Mouse (Mus musculus): Measurements from ENCODE around the gene 4933414I15Rik. TPM values are rescaled to one million over a fixed set of nuclear protein-coding genes. Genes with fewer than 3 reads are reported as not detected.

4933414I15Rik gene
- polyA plus RNA-seq, 1 experiment = not detected

DNA sequence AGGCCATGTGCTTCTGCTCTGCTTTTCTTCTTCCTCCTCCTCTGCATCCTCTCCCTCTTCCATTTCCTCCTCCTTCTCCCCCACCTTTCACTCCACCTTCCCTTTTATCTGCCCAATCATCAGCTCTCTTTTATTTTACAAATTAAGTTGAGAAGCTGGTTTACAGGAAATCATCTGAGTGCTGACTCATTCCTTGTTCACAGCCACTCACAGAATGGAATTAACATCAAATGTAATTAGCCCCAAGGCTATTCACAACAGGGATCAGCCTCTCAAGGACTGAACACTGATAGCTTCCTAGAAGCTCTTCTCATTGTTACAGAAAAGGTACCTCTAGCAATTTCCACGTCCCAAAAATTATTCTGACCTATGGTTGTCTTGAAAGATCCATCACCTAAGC, 46.2 kb downstream of the 4933414I15Rik start:
- Histone ChIP-seq H3K27me3 (ENCODE audit: control insufficient read depth) (no peaks in the 10 kb centered on the region), H3K4me1 (ENCODE audit: control insufficient read depth) (no peaks in the 10 kb centered on the region), H3K9me3 (ENCODE audit: control insufficient read depth, low read length) (peaks cover 52% of the 10 kb centered on the region), H3K4me3 (replicated peaks) (no peak overlapping the region), H3K36me3 (ENCODE audit: control insufficient read depth) (peaks cover 5% of the 10 kb centered on the region)
- TF ChIP-seq GATA1 (IDR thresholded peaks at IDR 0.05; ENCODE audit: low read length) = no peak

DNA sequence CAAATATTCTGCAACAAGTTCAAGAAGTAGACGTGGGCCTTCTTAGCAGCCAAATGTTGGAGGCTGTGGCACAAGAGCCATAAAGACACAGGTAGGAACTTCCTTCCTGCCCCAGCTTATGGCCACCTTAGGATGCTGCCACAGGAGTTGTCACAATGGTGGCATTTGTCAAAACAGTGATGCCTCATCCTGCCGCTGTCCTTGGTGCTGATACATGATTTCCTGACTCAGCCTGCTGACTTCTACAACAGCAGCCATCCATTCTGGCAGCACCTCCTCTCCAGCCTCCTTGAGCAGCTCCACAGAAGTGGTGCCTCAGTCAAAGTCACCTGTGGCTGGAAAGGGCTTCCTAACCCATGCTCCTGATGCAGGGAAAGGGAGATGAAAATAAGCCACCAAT, 51.1 kb downstream of the 4933414I15Rik start:
- H3K36me3 ChIP-seq (ENCODE audit: control insufficient read depth) = no peaks in the 10 kb centered on the region
- H3K4me3 ChIP-seq (replicated peaks) = no peak overlapping the region
- TF ChIP-seq TAL1 (IDR thresholded peaks at IDR 0.05; ENCODE audit: low read length) (no peak), GATA1 (IDR thresholded peaks at IDR 0.05; ENCODE audit: low read length) (no peak)
- H3K9me3 ChIP-seq (ENCODE audit: control insufficient read depth, low read length) = peaks cover 12% of the 10 kb centered on the region
- no peaks in the 10 kb centered on the region for H3K4me1 ChIP-seq (ENCODE audit: control insufficient read depth)
- H3K27me3 ChIP-seq (ENCODE audit: control insufficient read depth) = no peaks in the 10 kb centered on the region

Other genes with a start within 250 kb of the 4933414I15Rik start
- gene Zfp354c, start 116.0 kb downstream of the 4933414I15Rik start, polyA plus RNA-seq (2012) = 0.08 TPM in 1 of 2 replicates, not detected in the other
- gene Zfp879, start 102.2 kb downstream of the 4933414I15Rik start, polyA plus RNA-seq (2012) = not detected in 2 replicates
- not detected in 2 replicates for gene Grm6, start 93.1 kb downstream of the 4933414I15Rik start, polyA plus RNA-seq (2012)
- not detected in 2 replicates for gene Zfp454, start 56.1 kb downstream of the 4933414I15Rik start, polyA plus RNA-seq (2012)
- not detected in 2 replicates for gene Zfp2, start 27.6 kb downstream of the 4933414I15Rik start, polyA plus RNA-seq (2012)
- gene Zfp354b, start 12.1 kb downstream of the 4933414I15Rik start, polyA plus RNA-seq (2012) = not detected in 2 replicates
- not detected in 2 replicates for gene Prop1, start 10.0 kb upstream of the 4933414I15Rik start, polyA plus RNA-seq (2012)
- gene Olfr1378, start 22.8 kb upstream of the 4933414I15Rik start, polyA plus RNA-seq (2012) = 0.01 TPM in 1 of 2 replicates, not detected in the other
- gene Olfr1377, start 38.2 kb upstream of the 4933414I15Rik start, polyA plus RNA-seq (2012) = not detected in 2 replicates
- not detected in 2 replicates for gene Olfr51, start 59.8 kb upstream of the 4933414I15Rik start, polyA plus RNA-seq (2012)
- 0.01 TPM in 1 of 2 replicates, not detected in the other for gene Olfr54, start 70.5 kb upstream of the 4933414I15Rik start, polyA plus RNA-seq (2012)
- gene Olfr1375, start 104.3 kb upstream of the 4933414I15Rik start, polyA plus RNA-seq (2012) = not detected in 2 replicates
- gene Zfp354a, start 115.5 kb upstream of the 4933414I15Rik start, polyA plus RNA-seq (2012) = not detected in 2 replicates